Mouse (Mus musculus): ENCODE results near the gene Fuz.

DNA sequence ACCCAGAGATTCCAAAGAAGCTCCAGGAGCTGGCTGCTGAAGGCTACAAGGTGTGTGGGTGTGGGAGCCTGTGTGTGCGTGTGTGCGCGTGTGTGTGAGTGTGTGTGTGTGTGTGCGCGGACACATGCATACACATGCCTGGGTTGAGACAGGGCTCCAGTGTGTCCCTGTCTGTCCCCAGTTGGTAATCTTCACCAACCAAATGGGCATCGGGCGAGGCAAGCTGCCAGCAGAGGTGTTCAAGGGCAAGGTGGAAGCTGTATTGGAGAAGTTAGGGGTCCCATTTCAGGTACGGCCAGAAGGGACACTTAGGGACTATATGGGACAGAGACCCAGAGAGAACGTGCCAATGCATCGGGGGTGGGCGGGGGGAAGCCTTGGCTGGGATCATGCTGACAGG, 36.0 kb upstream of the Fuz start:
- no peak for TF ChIP-seq CTCF (conservative IDR thresholded peaks at IDR 0.05; ENCODE audit: low read length)
- no peak for TF ChIP-seq POU5F1 (IDR thresholded peaks at IDR 0.05; ENCODE audit: borderline replicate concordance, low read length)
- no peak for TF ChIP-seq NANOG (IDR thresholded peaks at IDR 0.05; ENCODE audit: borderline replicate concordance, low read length)

Measured in E14TG2a.4 (cell line).